Mouse (Mus musculus) heart, postnatal 0 days (tissue): ENCODE results near the gene Khdrbs1.

Experiments
- CTCF ChIP-seq: IDR thresholded peaks from 2 replicates; pipeline ENCODE4 v1.5.1; 2016; ENCODE audit warnings: antibody characterized with exemption, control low read depth, low read depth
- EP300 ChIP-seq: IDR thresholded peaks from 2 replicates; pipeline ENCODE4 v1.6.1; 2016; ENCODE audit warnings: antibody characterized with exemption, low read depth

DNA sequence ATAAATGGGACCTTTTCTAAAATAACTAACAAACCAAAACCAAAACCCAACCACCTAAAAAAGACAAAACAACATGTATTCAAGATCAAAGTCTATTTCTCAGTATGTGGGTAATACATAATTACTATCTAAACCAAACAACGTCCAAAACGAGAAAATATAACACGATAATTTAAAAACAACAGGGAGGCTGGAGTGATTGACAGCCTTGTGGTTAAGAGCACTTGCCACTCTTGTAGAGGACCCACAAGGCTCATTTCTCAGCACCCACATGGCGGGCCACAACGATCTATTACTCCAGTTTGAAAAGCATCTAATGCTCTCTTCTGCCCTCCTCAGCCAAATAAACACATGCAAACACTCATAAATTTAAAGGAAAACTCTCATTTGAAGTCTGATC, 10.7 kb downstream of the Khdrbs1 start:
- no peak for TF ChIP-seq CTCF
- no peak for TF ChIP-seq EP300
